Mouse (Mus musculus) left cerebral cortex, postnatal 14 days (tissue): Measurements from ENCODE around the gene Lime1. TPM values are rescaled to one million over a fixed set of nuclear protein-coding genes. Genes with fewer than 3 reads are reported as not detected.
A peak's percentile ranks its signal among the peaks of the same experiment; 100 is the strongest.

ENCODE experiments used
- DNase-seq, 2 experiments: peaks; one replicate each; pipeline ENCODE4 v3.0.0; 2021 to 2022; ENCODE audit warnings: low spot score in 2 of 2, mixed read lengths in 1 of 2
- intact Hi-C: fragments of 180-260 bp; cut with DNase I; formaldehyde crosslinking; loops from one replicate; pipeline ENCODE4 v1.15.1; 2025
- total RNA-seq, 2 experiments: library from RNA; stranded (reverse); gene quantifications; 2 replicates each; pipeline ENCODE4 v1.2.3; 2021

Lime1 gene
- total RNA-seq, 2 experiments from 2014 or later: 31.3 to 35.1 TPM

DNA sequence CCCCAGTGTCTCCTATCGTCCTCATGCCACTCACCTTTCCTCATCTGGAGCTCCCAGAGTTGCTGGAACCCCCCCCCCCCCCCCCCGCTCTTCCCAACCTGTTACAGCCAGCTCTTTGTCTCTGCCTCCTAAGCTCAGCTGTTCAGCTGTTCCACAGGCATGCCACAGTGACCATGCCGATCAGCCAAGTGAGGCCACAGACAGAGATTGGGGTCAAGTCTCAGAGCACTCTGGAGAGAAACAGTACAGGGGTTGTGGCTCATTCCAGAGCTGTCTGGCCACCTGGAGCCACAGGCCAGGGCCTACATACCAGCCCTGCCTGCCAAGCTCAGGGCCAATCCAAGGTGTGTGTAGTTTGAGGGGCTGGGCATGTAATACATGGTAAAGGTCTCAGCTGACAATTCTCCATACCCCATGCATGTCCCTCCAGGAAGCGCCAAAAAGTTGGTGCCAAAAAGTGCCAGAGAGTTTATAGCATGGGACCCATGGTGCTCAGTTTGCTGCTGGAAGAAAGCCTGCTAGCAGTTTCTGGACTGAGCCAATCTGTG, 6.9 kb downstream of the Lime1 start:
- intact Hi-C loops: no loop called here

DNA sequence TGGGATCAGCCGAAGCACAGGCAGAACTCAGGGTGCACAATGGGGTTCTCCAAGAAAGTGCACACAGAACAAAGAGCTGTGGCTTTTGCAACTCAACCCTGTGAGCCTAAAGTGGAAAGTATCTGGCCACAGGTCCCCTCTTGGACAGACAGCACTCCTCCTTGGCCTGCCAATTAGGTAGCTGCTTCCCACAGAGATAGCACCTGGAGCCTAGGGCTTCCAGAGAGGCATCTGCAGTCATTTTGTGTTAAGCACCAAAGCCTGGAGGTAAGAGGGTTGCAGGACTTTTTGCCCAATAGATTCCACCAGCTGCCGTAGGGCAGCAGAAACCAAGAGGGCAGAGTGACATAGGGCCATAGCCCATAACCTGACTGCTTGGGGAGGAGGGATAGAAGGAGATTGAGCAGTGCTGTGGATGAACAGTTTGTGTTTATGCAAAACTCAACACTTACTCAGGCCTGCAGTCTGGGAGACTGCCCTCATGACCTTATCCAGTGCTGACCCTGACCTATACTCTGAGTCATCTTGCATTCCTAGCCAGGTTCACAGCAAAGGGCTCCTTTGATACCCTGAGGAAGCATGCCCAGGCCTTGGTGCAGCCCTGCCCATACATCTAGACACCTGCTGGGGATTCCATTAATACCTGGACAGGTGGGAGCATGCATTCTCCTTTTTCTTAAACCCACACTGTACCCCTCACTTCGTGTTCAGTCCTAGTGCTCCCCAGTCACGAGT, 10.4 kb downstream of the Lime1 start:
- intact Hi-C loops: loop anchor here (5.0 kb wide), 2 partner anchors 107 to 187 kb away; partner anchors contain the start of gene Tpd52l2
- DNase-seq: no peak

More for the DNA sequence above, 6.9 kb downstream of the Lime1 start:
- no peak for DNase-seq

GRCm38 (mm10) chr2:181391022-181391421, 11.1 kb downstream of the Lime1 start:
- DNase-seq: no peak
- intact Hi-C loops: loop anchor here (5.0 kb wide), 2 partner anchors 106 to 186 kb away; partner anchors contain the start of gene Tpd52l2

- no peak for DNase-seq
- intact Hi-C loops: loop anchor here (5.0 kb wide), 2 partner anchors 106 to 186 kb away; partner anchors contain the start of gene Tpd52l2
Measured at GRCm38 (mm10) chr2:181391541-181391940, 11.7 kb downstream of the Lime1 start.

- DNase-seq: peak; percentile 86 to 92
- intact Hi-C loops: loop anchor here (5.0 kb wide), 2 partner anchors 105 to 185 kb away; partner anchors contain the start of gene Tpd52l2
Measured at GRCm38 (mm10) chr2:181392600-181393213, 12.8 kb downstream of the Lime1 start.

GRCm38 (mm10) chr2:181394086-181394485, 14.2 kb downstream of the Lime1 start:
- no peak for DNase-seq
- intact Hi-C loops: loop anchor here (5.0 kb wide), 2 partner anchors 103 to 183 kb away; partner anchors contain the start of gene Tpd52l2

DNA sequence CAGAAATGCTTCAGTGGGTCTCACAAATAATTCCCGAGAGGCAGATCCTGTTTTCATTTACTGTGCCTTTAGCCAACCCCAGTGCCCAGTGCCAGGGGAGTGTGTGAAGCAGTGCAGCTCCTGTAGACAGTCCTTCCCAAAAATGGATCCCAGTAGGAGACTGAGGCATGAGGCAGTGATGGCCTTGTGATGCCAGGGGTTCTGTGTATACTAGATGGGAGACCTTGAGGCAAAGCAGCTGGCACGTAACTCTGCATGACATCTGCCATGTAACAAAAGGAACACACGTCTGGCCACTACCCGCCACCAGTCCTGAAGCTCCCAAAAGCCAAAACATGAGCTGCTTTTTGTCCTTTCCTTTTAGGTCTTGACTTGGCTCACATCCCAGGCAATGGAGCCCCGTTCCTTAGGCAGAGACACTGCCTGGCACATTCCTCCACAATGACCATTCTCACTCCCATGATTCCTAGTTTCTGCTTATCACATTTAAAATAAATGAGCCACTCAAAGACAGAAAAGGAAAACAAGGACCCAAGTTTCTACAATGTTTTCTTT, 17.4 kb downstream of the Lime1 start:
- intact Hi-C loops: no loop called here
- no peak for DNase-seq

DNA sequence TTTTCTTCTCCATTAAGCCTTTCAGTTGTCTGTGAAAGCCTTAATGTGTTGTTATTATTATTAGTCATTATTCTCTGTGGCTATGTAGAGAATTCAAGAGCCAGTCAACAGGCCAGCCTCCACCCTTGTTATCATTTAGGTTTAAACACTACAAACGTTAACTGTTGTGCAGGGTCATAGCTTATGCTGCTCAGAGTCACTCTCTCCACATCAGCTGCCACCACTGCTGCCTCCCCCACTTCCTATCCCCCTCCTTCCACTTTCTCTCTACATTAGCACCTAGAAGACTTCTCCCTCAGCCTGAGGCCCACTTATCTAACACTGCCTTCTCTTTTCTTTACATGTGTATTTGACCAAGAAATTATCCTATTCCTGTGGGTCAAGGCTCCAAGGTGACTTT, 21.6 kb downstream of the Lime1 start:
- no peak for DNase-seq
- intact Hi-C loops: no loop called here

DNA sequence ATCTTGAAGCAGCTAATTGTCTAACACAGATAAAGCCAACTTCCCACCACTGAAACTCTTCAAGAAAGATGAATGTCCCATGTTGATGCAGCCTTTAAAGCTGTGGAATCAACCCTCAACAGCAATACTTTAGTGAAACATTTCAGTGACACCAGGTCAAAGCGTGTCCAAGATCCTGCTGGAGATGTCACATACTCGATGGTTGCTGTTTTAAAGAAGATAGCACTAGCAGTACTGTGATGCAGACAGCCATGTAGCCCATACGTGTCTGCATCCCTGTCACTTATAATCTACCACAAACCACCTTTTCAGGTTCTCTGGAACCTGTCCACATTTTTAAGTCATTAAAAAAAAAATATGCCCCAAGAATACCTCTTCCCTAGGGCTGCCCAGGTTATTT, 23.8 kb downstream of the Lime1 start:
- intact Hi-C loops: no loop called here
- no peak for DNase-seq

DNA sequence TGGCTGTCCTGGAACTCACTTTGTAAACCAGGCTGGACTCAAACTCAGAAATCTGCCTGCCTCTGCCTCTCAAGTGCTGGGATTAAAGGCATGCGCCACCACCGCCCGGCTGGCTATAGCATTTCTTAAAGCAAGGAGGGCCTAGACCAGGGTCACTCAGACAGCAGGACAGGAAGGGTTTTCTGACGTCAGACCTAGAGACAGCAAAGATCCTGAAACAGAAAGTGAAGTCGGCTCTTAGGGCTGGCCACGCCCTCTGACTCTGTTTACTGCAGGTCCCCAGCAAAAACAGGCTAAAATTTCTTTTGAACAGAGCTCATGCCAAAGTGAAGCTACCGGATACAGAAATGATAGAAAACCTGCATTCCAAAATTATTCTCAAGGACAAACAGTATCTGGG, 29.8 kb downstream of the Lime1 start:
- intact Hi-C loops: loop anchor here (5.0 kb wide), 2 partner anchors 48 to 88 kb away; partner anchors contain the start of genes Tpd52l2 and Zbtb46
- no peak for DNase-seq

DNA sequence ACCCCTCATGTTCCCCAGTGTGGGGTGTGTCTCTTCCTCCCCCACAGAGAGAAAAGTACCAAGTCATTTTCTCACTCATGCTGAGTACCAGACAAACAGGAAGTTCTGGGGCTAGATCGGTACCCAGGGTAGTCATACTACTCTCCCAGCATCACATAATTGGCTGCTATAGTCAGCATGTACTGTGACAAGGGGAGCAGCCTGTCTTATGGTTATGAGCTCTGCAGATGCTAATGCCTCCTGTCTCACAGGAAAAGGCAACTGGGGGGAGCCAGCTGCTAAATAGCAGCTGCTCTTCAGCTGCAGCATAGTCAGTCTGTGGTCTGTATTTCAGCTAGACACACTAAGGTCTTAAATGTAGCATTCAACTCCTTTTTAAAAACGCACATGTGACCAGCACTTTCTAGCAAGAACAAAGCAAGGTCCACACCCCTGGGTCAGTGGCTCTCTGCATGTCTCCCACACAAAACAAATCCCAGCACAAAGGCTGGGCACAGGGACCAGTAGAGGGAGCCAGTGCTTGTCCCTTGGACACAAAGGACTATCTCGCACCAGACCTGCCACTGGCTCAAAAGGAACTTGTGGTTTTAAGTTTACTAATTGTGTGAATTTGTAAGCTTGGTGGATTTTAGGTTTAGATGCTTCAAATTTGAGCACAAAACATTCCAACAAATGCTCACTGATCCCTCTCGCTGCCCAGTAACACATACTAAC, 31.0 kb downstream of the Lime1 start:
- DNase-seq: peak; percentile 45 to 72
- intact Hi-C loops: loop anchor here (5.0 kb wide), 2 partner anchors 46 to 86 kb away; partner anchors contain the start of genes Tpd52l2 and Zbtb46

- no peak for DNase-seq
- intact Hi-C loops: loop anchor here (5.0 kb wide), 2 partner anchors 44 to 84 kb away; partner anchors contain the start of genes Tpd52l2 and Zbtb46
Measured at GRCm38 (mm10) chr2:181413141-181413540, 33.3 kb downstream of the Lime1 start.

DNA sequence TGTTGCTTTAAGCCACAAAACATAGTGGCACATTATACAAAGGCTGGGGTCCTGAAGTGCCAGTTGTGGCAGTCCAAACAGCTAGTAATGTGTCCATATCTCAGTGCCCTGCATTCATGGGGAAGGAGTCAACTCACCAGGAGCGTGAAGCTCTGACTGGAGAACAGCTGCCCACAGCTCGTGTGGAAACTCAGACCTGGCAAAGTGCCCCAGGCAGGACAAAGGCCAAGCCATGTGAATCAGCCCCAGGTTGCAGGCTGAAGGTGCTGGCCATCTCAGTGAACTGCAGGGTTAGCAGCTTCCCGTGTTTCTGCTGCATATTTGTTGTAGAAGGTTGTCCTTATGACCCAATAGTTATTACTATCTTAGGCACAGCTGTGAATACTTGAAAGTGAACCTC, 36.1 kb downstream of the Lime1 start:
- no peak for DNase-seq
- intact Hi-C loops: no loop called here

DNA sequence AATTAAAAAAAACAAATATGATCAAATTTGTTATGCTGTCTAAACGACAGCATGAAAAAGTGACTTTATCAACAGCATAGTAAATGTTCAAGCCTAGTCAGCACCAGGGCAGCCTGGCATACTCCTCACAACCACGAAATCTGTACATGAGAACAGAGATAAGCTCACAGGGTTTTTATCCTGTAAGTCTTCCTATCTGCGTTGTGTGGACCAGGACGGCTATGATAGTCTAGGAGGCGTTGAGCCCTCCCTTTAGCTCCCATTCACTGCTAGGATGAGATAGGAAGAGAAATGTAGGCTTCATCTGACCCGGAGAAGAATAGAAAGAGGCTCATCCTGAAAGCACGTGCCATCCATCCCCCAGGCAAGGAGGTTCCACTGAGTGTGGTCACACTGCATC, 39.5 kb downstream of the Lime1 start:
- DNase-seq: no peak
- intact Hi-C loops: no loop called here

GRCm38 (mm10) chr2:181420426-181420825, 40.5 kb downstream of the Lime1 start:
- DNase-seq: peak; percentile 65 to 84
- intact Hi-C loops: no loop called here

DNA sequence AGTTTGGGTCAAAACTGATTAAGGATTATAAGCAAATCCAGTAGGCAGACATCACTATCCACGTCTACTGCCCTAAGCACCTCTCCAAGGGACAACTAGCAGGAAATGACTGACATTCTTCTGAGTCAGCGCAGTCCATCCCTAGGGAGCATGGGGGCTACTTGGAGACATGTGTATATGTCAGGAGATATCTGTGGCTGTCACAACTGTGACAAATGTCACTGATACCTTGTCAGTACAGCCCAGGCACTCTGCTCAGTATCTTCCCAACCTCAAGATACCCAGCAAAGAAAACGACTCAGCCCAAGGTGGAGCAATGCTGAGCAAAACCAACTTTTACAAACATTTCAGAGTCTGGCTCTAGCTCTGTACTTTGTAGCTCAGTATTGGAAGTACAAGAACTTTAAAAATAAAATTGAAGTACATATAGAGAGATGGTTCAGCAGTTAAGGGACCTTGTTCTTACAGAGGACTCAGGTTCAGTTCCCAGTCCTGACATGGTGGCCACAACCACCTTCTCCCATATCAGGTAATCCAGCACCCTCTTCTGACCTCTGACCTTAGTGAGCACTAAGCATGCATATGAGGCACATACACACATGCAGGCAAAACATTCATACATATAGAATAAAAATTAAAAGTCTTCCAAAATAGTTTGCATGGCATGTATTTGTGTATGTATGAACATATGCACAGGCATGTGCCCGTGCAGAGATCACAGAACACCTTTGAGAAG, 41.2 kb downstream of the Lime1 start:
- intact Hi-C loops: no loop called here
- DNase-seq: no peak

- intact Hi-C loops: no loop called here
- no peak for DNase-seq
Measured at GRCm38 (mm10) chr2:181423834-181424233, 44.0 kb downstream of the Lime1 start.
